Mouse (Mus musculus) forebrain, embryonic 11.5 days (tissue): Measurements from ENCODE around the gene Sarnp. TPM values are rescaled to one million over a fixed set of nuclear protein-coding genes. Genes with fewer than 3 reads are reported as not detected.
A peak's percentile ranks its signal among the peaks of the same experiment; 100 is the strongest.

ENCODE experiments used
- ATAC-seq: fragments of 200-750 bp; cut with Nextera tagmentation; replicated peaks from 2 replicates; pipeline ENCODE4 v1.8.0; 2017; ENCODE audit warnings: moderate TSS enrichment; ENCODE audit not compliant: low FRiP score
- DNase-seq: peaks from one replicate; pipeline ENCODE4 v3.0.0-alpha.2; 2017; ENCODE audit warnings: low spot score
- H3K27ac ChIP-seq: fragments of 300-500 bp; sonication (generic); 2 replicates; pipeline ENCODE4 v1.5.1; 2014; ENCODE audit warnings: low read depth, low read length
- H3K27me3 ChIP-seq: fragments of 300-500 bp; sonication (generic); 2 replicates; pipeline ENCODE4 v1.6.1; 2014; ENCODE audit warnings: mild to moderate bottlenecking, low read length, mixed read lengths; ENCODE audit not compliant: control insufficient read depth, insufficient read depth
- H3K36me3 ChIP-seq: fragments of 300-500 bp; sonication (generic); 2 replicates; pipeline ENCODE4 v1.6.1; 2014; ENCODE audit warnings: mild to moderate bottlenecking, low read length, moderate library complexity, mixed read lengths; ENCODE audit not compliant: control insufficient read depth, insufficient read depth
- H3K4me1 ChIP-seq: fragments of 300-500 bp; sonication (generic); replicated peaks from 2 replicates; pipeline ENCODE4 v1.6.1; 2014; ENCODE audit warnings: low read length, mixed read lengths; ENCODE audit not compliant: control insufficient read depth, insufficient read depth
- H3K4me2 ChIP-seq: fragments of 300-500 bp; sonication (generic); 2 replicates; pipeline ENCODE4 v1.6.1; 2014; ENCODE audit warnings: low read depth, mild to moderate bottlenecking, low read length, moderate library complexity, mixed read lengths; ENCODE audit not compliant: severe bottlenecking
- H3K4me3 ChIP-seq: fragments of 300-500 bp; sonication (generic); 2 replicates; pipeline ENCODE4 v1.5.1; 2014; ENCODE audit warnings: low read depth, low read length
- H3K9ac ChIP-seq: fragments of 300-500 bp; sonication (generic); 2 replicates; pipeline ENCODE4 v1.6.1; 2014; ENCODE audit warnings: low read length
- H3K9me3 ChIP-seq: fragments of 300-500 bp; sonication (generic); 2 replicates; pipeline ENCODE4 v1.6.1; 2016; ENCODE audit warnings: low read length, mixed read lengths; ENCODE audit not compliant: control insufficient read depth
- WGBS: fragments of 180-500 bp; shearing (Covaris S2); extraction: QIAGEN DNeasy Blood & Tissue Kit; methylation state at CpG from one replicate; pipeline ENCODE4 v1.1.7; 2014; 5-methylcytosine and 5-hydroxymethylcytosine counted together
- polyA plus RNA-seq: library from polyadenylated mRNA; unstranded; fragments of >200 nt; fragmentation: Nextera tagmentation; extraction: Ambion mirVana; gene quantifications from 2 replicates; pipeline ENCODE4 v1.2.1, GENCODE M21; 2014

The Sarnp gene
- polyA plus RNA-seq, 1 experiment from 2014 or later: 284 TPM

- WGBS: 3% methylated on average over 56 of the region's 66 CpGs
- no peaks in the 10 kb centered on the region for H3K9me3 ChIP-seq
- H3K36me3 ChIP-seq: no peaks in the 10 kb centered on the region
Measured at GRCm38 (mm10) chr10:128910066-128910841, 93.1 kb downstream of the Sarnp start.

DNA sequence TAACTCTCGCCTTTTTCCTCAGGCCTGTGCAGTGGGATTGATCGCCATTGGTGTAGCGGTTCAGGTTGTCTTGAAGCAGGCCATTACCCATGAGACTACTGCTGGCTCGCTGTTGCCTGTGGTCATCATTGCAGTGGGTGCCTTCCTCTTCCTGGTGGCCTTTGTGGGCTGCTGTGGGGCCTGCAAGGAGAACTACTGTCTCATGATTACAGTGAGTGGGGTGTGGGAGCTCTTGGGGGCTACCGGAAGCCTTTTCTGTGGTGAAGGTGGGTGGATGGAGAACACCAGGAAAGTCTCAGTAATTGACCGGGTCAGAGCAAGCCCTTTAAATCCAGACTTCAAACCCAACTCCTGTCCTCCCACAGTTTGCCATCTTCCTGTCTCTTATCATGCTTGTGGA lies 94.3 kb downstream of the Sarnp start:
- no peak for ATAC-seq
- Histone ChIP-seq H3K9ac (no peak overlapping the region), H3K27me3 (no peaks in the 10 kb centered on the region), H3K36me3 (no peaks in the 10 kb centered on the region), H3K4me1 (peaks cover 3% of the 10 kb centered on the region; the same call in 1 of the 2 replicates), H3K9me3 (no peaks in the 10 kb centered on the region), H3K27ac (no peak overlapping the region), H3K4me3 (no peak overlapping the region), H3K4me2 (no peak overlapping the region)
- WGBS: 89% methylated on average over 6 of the region's 6 CpGs
- peak; percentile 51 for DNase-seq

More at GRCm38 (mm10) chr10:128910066-128910841, 93.1 kb downstream of the Sarnp start:
- Histone ChIP-seq H3K9ac (peak overlapping the region; percentile 88), H3K4me1 (peaks cover 3% of the 10 kb centered on the region; the same call in 1 of the 2 replicates), H3K27ac (0 out of 2 replicates have a peak overlapping the region, but pooled peaks have one; percentile 31), H3K4me2 (peak overlapping the region; percentile 87), H3K4me3 (peak overlapping the region; percentile 74), H3K27me3 (no peaks in the 10 kb centered on the region)
- DNase-seq (peak; percentile 70), ATAC-seq (peak; percentile 16)

GRCm38 (mm10) chr10:128912268-128912667 lies 95.1 kb downstream of the Sarnp start:
- Histone ChIP-seq H3K27me3 (no peaks in the 10 kb centered on the region), H3K36me3 (no peaks in the 10 kb centered on the region), H3K27ac (no peak overlapping the region), H3K4me3 (no peak overlapping the region), H3K9ac (no peak overlapping the region), H3K4me1 (peaks cover 3% of the 10 kb centered on the region; the same call in 1 of the 2 replicates), H3K9me3 (no peaks in the 10 kb centered on the region), H3K4me2 (no peak overlapping the region)
- WGBS: 93% methylated on average over 4 of the region's 4 CpGs
- DNase-seq: peak; percentile 49
- ATAC-seq: no peak

- ATAC-seq (no peak), DNase-seq (no peak)
- Histone ChIP-seq H3K27me3 (no peaks in the 10 kb centered on the region), H3K9me3 (no peaks in the 10 kb centered on the region), H3K9ac (no peak overlapping the region), H3K4me1 (peaks cover 3% of the 10 kb centered on the region; the same call in 1 of the 2 replicates), H3K36me3 (no peaks in the 10 kb centered on the region), H3K4me2 (no peak overlapping the region), H3K4me3 (no peak overlapping the region), H3K27ac (no peak overlapping the region)
- WGBS: 81% methylated on average over 4 of the region's 4 CpGs
Measured at GRCm38 (mm10) chr10:128912791-128913190, 95.7 kb downstream of the Sarnp start.

- Histone ChIP-seq H3K27me3 (no peaks in the 10 kb centered on the region), H3K36me3 (no peaks in the 10 kb centered on the region)
- WGBS: 8% methylated on average over 5 of the region's 5 CpGs
Measured at GRCm38 (mm10) chr10:128913219-128913618, 96.1 kb downstream of the Sarnp start.

GRCm38 (mm10) chr10:128913696-128914095 lies 96.6 kb downstream of the Sarnp start:
- Histone ChIP-seq H3K9me3 (no peaks in the 10 kb centered on the region), H3K4me1 (peaks cover 3% of the 10 kb centered on the region; the same call in 1 of the 2 replicates), H3K9ac (no peak overlapping the region), H3K4me3 (no peak overlapping the region), H3K4me2 (no peak overlapping the region), H3K27me3 (no peaks in the 10 kb centered on the region), H3K27ac (no peak overlapping the region), H3K36me3 (no peaks in the 10 kb centered on the region)
- WGBS: 80% methylated on average over 12 of the region's 12 CpGs
- ATAC-seq: 0 out of 2 replicates have a peak, but pooled peaks have one; percentile 7
- DNase-seq: no peak

More at GRCm38 (mm10) chr10:128913219-128913618, 96.1 kb downstream of the Sarnp start:
- H3K9me3 ChIP-seq: no peaks in the 10 kb centered on the region
- H3K9ac ChIP-seq: no peak overlapping the region
- H3K27ac ChIP-seq: no peak overlapping the region
- ATAC-seq: peak; percentile 52
- peaks cover 3% of the 10 kb centered on the region; the same call in 1 of the 2 replicates for H3K4me1 ChIP-seq
- H3K4me3 ChIP-seq: no peak overlapping the region
- no peak overlapping the region for H3K4me2 ChIP-seq
- peak; percentile 95 for DNase-seq

GRCm38 (mm10) chr10:128915550-128915949 lies 98.4 kb downstream of the Sarnp start:
- no peak overlapping the region for H3K9ac ChIP-seq
- no peaks in the 10 kb centered on the region for H3K9me3 ChIP-seq
- H3K4me1 ChIP-seq: no peaks in the 10 kb centered on the region; the same call in 1 of the 2 replicates
- H3K4me3 ChIP-seq: no peak overlapping the region
- WGBS: 88% methylated on average over 2 of the region's 2 CpGs
- ATAC-seq: no peak
- no peaks in the 10 kb centered on the region for H3K27me3 ChIP-seq
- H3K27ac ChIP-seq: no peak overlapping the region
- H3K4me2 ChIP-seq: no peak overlapping the region
- no peak for DNase-seq
- H3K36me3 ChIP-seq: no peaks in the 10 kb centered on the region

GRCm38 (mm10) chr10:128916665-128917064 lies 99.5 kb downstream of the Sarnp start:
- DNase-seq (no peak), ATAC-seq (no peak)
- Histone ChIP-seq H3K4me3 (no peak overlapping the region), H3K4me1 (no peaks in the 10 kb centered on the region; the same call in 1 of the 2 replicates), H3K9ac (no peak overlapping the region), H3K9me3 (no peaks in the 10 kb centered on the region), H3K27me3 (no peaks in the 10 kb centered on the region), H3K4me2 (no peak overlapping the region), H3K36me3 (no peaks in the 10 kb centered on the region), H3K27ac (no peak overlapping the region)
- WGBS: 95% methylated on average over 3 of the region's 3 CpGs
